Mouse (Mus musculus) T-helper 17 cell (primary cell): ENCODE measurements around the gene Adcy4.
"Not testable (repeated sequence)": the region's sequence is repeated elsewhere in the genome, so short reads cannot be mapped to it uniquely, and the experiment has no call there.

ENCODE experiments used
- in situ Hi-C, 2 experiments: fragments of 300-600 bp; cut with MboI, MseI; formaldehyde crosslinking; loops; 1 replicate in 1 of 2; 2 replicates in 1 of 2; pipeline ENCODE4 v1.15.1; 2025; ENCODE audit warnings: high pct_unique_total_duplicates in 2 of 2

Adcy4 gene

GRCm38 (mm10) chr14:55788256-55789050 lies 4.6 kb upstream of the Adcy4 start, which contains the start of gene Ripk3:
Gene Ripk3, minus strand, starts transcription at chr14:55788865.
- in situ Hi-C loops = no loop called here

DNA sequence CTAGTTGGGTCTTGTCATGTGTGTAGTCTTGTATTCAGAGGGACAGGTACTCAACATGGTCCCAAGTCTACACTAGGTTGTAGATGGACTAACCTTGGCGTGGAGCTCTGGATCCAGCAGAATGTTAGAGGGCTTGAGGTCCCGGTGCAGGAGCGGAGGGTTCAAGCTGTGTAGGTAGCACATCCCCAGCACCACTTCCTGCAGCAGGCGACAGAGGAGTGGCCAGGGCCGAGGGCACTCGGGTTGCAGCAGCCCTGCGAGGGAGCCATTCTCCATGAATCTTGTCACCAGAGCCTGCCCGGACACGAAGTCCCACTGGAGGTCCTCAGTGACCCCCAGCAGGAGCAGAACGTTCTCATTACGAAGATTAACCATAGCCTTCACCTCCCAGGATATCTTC lies 3.8 kb upstream of the Adcy4 start:
- in situ Hi-C loops = no loop called here

GRCm38 (mm10) chr14:55785195-55785594 lies 1.3 kb upstream of the Adcy4 start:
- in situ Hi-C loops = no loop called here

DNA sequence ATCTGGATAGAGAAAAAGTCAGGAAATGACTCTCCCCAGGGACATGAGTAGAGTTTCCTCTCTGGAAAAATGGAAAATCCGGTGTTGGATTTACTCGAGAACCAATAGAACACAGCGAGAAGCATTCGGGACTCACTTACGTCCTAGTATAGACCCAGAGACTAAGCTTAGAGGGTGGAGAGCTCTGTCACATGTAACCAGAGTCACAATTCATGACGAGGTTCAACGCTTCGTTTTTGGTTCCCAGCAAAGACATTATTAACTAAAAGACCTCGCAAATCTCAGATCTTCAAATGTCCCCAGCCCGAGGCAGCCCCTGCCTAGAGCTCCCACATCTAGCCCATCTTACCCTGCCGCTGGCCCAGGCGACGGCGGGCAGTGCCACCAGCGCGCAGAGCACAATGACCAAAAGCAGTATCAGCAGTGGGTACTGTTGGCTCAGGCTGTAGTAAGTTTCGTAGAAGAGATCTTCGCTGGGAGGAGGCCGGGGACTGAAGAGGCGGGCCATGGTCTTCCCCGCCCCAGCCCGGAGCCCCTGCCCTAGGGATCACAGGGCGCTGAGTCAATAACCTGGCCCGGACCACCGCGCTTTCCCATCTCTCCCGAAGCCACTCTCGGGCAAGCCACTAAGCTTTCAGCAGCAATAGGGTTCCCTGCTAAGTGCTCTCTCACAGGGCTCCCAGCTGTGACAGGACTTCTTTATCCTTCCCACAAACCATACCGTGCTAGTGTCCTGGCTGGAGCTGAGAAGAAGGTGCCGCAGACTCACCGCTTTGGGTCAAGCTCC lies 531 bp downstream of the Adcy4 start:
- in situ Hi-C loops = no loop called here

DNA sequence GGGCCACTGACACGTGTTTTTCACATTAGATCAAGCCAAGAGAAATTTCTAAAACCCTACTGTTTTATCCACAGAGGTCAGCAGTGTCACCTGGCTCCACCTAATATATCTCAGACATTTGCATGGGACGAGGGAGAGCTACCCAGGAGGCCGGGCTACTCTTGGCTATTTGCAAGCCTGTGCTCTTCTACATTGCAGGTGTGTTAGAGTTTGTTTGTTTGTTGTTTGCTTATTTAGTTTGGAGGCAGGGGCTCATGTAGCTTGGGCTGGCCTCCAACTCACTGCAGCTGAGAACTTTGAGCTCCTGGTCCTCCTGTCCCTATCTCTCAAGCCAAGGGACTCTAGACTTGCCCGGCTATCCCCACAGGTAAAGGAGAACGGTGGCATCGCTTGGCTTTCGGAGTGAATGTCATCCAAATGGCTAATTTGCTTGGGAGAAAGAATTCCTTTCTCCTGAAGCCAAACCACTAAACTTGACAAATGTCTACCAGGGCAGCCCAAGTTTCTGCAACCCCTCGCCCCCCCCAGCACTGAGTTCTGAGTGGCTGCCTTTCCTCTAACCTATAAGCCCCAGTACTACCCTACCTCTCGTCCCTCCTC lies 1.4 kb downstream of the Adcy4 start:
- in situ Hi-C loops = no loop called here

DNA sequence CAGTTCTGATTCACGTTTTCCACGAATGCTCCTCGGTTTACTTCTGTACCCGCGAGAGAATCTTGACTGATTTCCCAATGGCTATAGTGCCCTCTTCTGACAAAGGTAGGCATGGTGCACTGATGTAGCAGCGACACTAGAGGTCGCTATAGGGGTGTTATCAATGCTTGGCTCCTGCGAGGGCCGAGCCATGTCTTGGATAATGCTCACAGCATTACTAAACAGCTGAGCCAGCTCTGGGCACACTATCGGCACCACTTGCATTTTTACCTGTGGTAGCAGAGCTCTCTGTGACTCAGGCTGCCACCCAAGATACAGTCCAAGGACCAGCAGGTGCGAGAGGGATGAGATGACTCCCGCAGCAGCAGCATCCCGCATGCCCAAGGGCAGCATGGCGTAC lies 2.6 kb downstream of the Adcy4 start:
- in situ Hi-C loops = no loop called here

- in situ Hi-C loops = no loop called here
These were observed 3.2 kb downstream of the Adcy4 start for GRCm38 (mm10) chr14:55780736-55781135.

- in situ Hi-C loops = no loop called here
These were observed 4.2 kb downstream of the Adcy4 start for GRCm38 (mm10) chr14:55779656-55780055.

DNA sequence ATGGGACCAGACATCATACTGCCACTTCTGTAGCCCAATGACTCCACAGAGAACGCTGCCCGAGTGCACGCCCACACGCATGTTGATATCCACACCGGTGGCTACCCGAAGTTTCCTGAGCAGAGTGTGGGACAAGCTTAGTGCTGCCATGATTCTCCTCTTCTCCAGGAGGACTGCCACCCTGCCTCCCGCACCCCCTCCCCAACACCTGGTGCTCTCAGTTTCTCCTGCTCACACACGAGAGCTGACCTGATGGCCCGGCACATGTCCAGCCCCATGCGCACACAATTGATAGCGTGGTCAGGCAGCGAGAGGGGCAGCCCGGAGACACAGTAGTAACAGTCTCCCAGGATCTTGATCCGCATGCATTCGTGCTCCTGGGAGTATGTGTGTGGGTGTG lies 5.2 kb downstream of the Adcy4 start:
- in situ Hi-C loops = no loop called here

- in situ Hi-C loops = no loop called here
These were observed 6.1 kb downstream of the Adcy4 start for GRCm38 (mm10) chr14:55777806-55778205.

DNA sequence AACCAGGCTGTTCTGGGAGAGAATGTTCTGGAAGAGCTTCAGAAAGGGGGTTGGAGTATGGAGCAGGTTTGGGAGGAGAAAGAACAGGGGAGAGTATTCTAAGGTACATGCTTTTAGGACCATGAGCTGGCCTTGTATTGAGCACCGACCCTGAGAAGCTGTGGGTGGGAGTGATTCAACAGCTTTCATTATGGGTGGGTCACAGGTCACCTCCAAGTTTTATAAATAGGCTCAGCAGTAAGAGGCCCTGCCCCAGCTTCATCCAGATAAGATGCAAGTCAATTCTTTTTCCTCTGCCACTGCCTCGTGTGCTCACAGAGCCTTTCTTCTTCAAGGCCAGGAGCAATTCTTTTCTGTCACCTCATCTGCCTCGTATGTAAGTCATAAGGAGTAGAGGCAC lies 6.7 kb downstream of the Adcy4 start:
- in situ Hi-C loops = no loop called here

DNA sequence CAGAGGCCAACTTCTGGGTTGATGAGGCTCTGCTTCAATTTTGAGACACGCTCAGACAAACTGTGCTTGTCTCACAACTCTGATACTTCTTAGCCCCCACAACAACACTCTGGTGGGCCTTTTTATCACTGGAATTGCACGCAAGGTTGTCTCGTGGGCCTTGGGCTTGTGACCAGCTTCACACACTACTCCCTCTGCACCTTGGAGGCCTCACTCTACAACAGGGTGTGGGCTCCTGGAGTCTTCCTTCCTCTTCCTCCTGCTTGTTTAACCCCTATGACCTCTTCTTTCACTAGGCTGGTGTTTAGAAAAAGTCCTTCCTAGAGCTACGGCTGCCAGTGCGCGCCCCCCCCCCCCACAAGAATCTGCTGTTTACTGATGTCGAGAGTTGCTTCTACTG lies 7.2 kb downstream of the Adcy4 start:
- in situ Hi-C loops = no loop called here

DNA sequence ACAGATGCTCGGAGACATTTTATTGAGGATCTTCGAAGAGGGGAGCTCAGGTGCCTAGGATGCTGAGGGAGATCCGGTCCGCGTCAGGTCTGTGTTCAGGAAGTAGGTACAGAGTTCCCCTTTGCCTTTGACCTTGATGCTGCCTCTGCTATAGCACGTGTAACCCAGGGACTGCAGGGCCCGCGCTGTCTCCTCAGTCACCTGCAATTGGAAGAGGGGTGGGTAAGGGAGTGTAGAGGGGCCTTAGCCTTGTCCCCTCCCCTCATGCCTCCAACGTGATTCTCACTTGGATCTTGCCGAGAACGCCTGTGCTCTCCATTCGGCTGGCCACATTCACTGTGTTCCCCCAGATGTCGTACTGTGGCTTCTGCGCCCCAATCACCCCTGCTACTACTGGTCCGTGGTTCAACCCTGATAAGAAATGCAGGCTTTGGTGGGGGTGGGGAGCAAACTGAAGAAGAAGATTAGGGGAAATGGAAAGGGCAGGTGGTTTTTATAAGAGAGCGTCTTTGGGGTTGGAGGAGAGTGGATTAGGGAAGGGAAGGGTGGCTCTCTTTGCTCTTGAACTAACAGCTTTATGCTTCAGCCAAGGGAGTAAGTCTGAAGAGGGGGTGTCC lies 14.7 kb downstream of the Adcy4 start:
- in situ Hi-C loops = no loop called here

DNA sequence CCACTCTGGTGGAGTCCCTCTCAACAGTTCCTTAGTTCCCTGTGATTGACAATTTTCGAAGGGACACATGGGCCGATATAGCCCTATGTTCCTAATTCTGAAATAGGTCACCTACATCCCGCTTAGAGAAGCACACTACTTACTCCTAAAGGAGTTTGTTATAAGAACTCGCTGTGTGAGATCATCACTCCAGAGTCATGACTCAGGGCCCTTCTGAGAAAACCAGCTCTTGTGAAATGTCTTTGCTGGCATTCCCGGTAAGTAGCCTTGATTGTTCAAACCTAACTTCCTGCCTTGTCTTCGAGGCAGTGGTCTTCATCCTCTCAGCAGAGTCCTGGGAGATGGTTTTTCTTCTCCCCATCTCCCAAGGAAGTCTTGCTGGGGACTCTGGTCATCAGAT lies 15.3 kb downstream of the Adcy4 start:
- in situ Hi-C loops = no loop called here

- in situ Hi-C loops = no loop called here
These were observed 16.1 kb downstream of the Adcy4 start for GRCm38 (mm10) chr14:55767519-55768414.

DNA sequence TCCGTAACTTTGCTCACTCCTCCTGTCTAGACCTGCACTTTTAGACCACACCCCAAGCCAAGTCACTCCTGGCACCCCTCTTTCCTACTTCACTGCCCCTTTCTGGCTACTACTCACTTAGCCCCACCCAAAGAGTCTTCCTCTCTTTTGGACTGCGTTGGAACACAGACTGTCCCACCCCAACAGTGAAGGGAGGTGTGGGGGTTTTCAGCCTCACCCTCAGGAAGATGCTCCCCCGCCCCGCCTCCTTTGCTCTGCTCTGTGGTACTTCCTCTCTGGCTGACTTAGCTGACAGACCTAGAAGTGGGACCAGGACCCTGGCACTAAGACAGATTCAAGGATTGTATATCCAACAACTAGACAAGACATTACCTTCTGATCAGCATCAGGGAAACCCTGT lies 18.2 kb downstream of the Adcy4 start, which contains the start of gene Ltb4r1:
Gene Ltb4r1, plus strand, starts transcription at position 267 of the 400 bp plus-strand sequence.
- in situ Hi-C loops = no loop called here

DNA sequence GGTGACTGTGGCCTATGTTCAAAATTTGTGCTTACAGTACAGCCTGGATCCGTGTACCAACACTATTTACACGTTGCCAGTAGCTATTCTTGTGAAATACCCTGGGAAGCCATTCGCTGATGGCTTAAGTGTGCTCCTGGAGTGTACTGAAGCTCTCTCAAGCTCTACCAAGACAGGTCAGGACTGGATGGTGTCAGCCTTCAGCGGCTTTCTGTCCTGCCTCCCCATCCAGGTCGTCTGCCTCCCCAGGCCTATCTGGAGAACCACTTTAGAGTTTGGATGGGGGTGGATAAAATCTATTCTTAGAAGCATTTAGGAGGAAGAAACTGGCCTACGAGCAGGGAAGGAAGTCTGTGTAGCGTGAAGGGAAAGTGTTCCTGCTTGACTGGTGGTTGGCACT lies 20.7 kb downstream of the Adcy4 start:
- in situ Hi-C loops = no loop called here

GRCm38 (mm10) chr14:55762001-55762821 lies 21.7 kb downstream of the Adcy4 start:
- in situ Hi-C loops = no loop called here

- in situ Hi-C loops = no loop called here
These were observed 22.7 kb downstream of the Adcy4 start, which contains the start of gene Ltb4r2 for GRCm38 (mm10) chr14:55761163-55761562. Gene Ltb4r2, plus strand, starts transcription at chr14:55761428.

DNA sequence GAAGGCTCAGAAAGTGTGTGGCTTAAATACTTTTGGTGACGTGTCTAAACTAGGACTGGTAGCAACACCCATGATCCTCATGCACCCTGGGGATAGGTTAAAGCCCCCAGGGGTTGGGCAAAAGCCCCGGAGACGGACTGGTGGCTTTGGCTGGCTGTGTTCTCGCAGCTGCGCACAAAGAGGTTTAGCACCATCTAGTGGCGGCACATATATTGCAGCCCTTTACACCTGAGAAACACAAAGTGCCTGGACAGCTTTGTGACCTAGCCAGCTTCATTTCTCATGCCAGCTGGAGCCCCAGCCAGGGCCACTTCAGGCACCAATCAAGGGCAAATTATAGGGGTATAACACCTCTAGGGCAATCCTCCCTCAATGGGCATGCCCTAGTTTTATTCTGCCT lies 23.7 kb downstream of the Adcy4 start:
- in situ Hi-C loops = not testable (repeated sequence)
